Mouse (Mus musculus): Measurements from ENCODE around the gene Gna13. TPM values are rescaled to one million over a fixed set of nuclear protein-coding genes. Genes with fewer than 3 reads are reported as not detected.

Gene Gna13
- total and polyA plus RNA-seq, 3 experiments = 32.2 to 57.6 (median 39.3) TPM

DNA sequence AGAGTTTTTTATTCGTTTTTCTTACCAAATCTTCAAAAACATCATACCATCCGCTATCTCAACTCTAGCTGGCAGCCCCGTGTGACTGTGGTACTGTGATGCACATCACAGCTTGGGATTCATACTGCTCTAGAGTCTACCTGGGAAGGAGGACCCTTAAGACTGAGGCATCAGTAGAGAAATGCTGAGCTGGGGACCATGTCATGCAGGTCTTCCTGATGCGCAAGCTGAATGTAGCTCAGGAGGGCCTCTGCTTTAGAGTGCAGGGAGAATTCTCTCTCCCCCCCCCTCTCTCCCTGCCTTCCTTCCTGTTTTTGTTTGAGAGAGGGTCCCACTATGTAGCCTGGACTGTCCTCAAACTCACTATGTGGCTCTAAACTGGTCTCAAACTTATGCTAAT lies 78.0 kb downstream of the Gna13 start:
- Histone ChIP-seq H3K36me3 (replicated peaks in 1 of 2; ENCODE audit: control insufficient read depth in 1 of 2, insufficient read depth in 1 of 2, low read length in 1 of 2) (peaks cover 3 to 23% of the 10 kb centered on the region in 2 experiments), H3K79me2 (replicated peaks; ENCODE audit: control insufficient read depth, extremely low read depth, insufficient read depth, poor library complexity, severe bottlenecking) (no peaks in the 10 kb centered on the region), H3K4me3 (replicated peaks in 1 of 3; ENCODE audit: low read depth in 2 of 3, low read length in 2 of 3, poor library complexity in 1 of 3) (peak overlapping the region in 2 of 3 experiments; percentile 58 to 74), H3K9ac (ENCODE audit: insufficient read depth, low read depth) (no peak overlapping the region), H3K4me2 (ENCODE audit: insufficient read depth, low read depth, poor library complexity, severe bottlenecking) (peak overlapping the region; percentile 62), H3K27me3 (replicated peaks) (no peaks in the 10 kb centered on the region), H3K9me3 (replicated peaks; ENCODE audit: low read length) (no peaks in the 10 kb centered on the region), H3K4me1 (ENCODE audit: control insufficient read depth in 1 of 2, insufficient read depth in 2 of 2) (peaks cover 6 to 32% of the 10 kb centered on the region in 2 experiments), H3K27ac (ENCODE audit: insufficient read depth, low read depth) (no peak overlapping the region)
- TF ChIP-seq MEF2A (IDR thresholded peaks at IDR 0.05; ENCODE audit: borderline replicate concordance, low read depth, low read length) (0 out of 2 replicates have a peak, but pooled peaks have one; percentile 30), MAX (IDR thresholded peaks at IDR 0.05; ENCODE audit: low read length) (peak; percentile 39; the same call in 1 of the 2 replicates), ETS1 (conservative IDR thresholded peaks at IDR 0.05; ENCODE audit: low read depth, low read length) (no peak), MXI1 (IDR thresholded peaks at IDR 0.05; ENCODE audit: low read depth, low read length) (peak; percentile 49; the same call in 1 of the 2 replicates), KAT2A (IDR thresholded peaks at IDR 0.05; ENCODE audit: insufficient replicate concordance, low read length) (0 out of 2 replicates have a peak, but pooled peaks have one; percentile 44), MAZ (IDR thresholded peaks at IDR 0.05; ENCODE audit: low read depth, low read length) (no peak)
- in situ Hi-C loops (cut with MboI; ENCODE audit: low pct_ligation_motif_present, low pct_unique_long_range_greater_than_20kb, low sequenced_read_pairs) (loop anchor here (5.0 to 10.0 kb wide), 2 partner anchors 193 to 414 kb away; no protein-coding TSS in a partner anchor), dilution Hi-C loops (cut with MboI; ENCODE audit: extremely low pct_ligation_motif_present, extremely low pct_unique_long_range_greater_than_20kb, low sequenced_read_pairs) (no loop called here)
- DNase-seq (ENCODE audit: extremely low read depth) = no peak

- no peaks in the 10 kb centered on the region for H3K79me2 ChIP-seq (replicated peaks; ENCODE audit: control insufficient read depth, extremely low read depth, insufficient read depth, poor library complexity, severe bottlenecking)
- DNase-seq (ENCODE audit: extremely low read depth) = peak; percentile 76
- dilution Hi-C loops (cut with MboI; ENCODE audit: extremely low pct_ligation_motif_present, extremely low pct_unique_long_range_greater_than_20kb, low sequenced_read_pairs) = no loop called here
- H3K36me3 ChIP-seq (replicated peaks in 1 of 2; ENCODE audit: control insufficient read depth in 1 of 2, insufficient read depth in 1 of 2, low read length in 1 of 2) = peaks cover 3 to 18% of the 10 kb centered on the region in 2 experiments
- peaks cover 6 to 34% of the 10 kb centered on the region in 2 experiments for H3K4me1 ChIP-seq (ENCODE audit: control insufficient read depth in 1 of 2, insufficient read depth in 2 of 2)
- H3K27ac ChIP-seq (ENCODE audit: insufficient read depth, low read depth) = no peak overlapping the region
- H3K27me3 ChIP-seq (replicated peaks) = no peaks in the 10 kb centered on the region
- H3K9ac ChIP-seq (ENCODE audit: insufficient read depth, low read depth) = no peak overlapping the region
- in situ Hi-C loops (cut with MboI; ENCODE audit: low pct_ligation_motif_present, low pct_unique_long_range_greater_than_20kb, low sequenced_read_pairs) = loop anchor here (5.0 to 10.0 kb wide), 2 partner anchors 194 to 414 kb away; no protein-coding TSS in a partner anchor
- no peak overlapping the region for H3K4me2 ChIP-seq (ENCODE audit: insufficient read depth, low read depth, poor library complexity, severe bottlenecking)
- no peaks in the 10 kb centered on the region for H3K9me3 ChIP-seq (replicated peaks; ENCODE audit: low read length)
- no peak overlapping the region for H3K4me3 ChIP-seq (replicated peaks in 1 of 3; ENCODE audit: low read depth in 2 of 3, low read length in 2 of 3, poor library complexity in 1 of 3)
- TF ChIP-seq SIN3A (IDR thresholded peaks at IDR 0.05; ENCODE audit: low read length) (peak; percentile 65), MAFK (IDR thresholded peaks at IDR 0.05; ENCODE audit: insufficient replicate concordance, low read length) (no peak), TCF12 (IDR thresholded peaks at IDR 0.05; ENCODE audit: low read depth, low read length) (0 out of 2 replicates have a peak, but pooled peaks have one; percentile 24), MAX (IDR thresholded peaks at IDR 0.05; ENCODE audit: low read length) (peak; percentile 59), HCFC1 (IDR thresholded peaks at IDR 0.05; ENCODE audit: low read depth, low read length) (no peak), USF2 (conservative IDR thresholded peaks at IDR 0.05; ENCODE audit: low read depth, low read length) (no peak), MEF2A (IDR thresholded peaks at IDR 0.05; ENCODE audit: borderline replicate concordance, low read depth, low read length) (0 out of 2 replicates have a peak, but pooled peaks have one; percentile 40), BHLHE40 (IDR thresholded peaks at IDR 0.05; ENCODE audit: low read depth, low read length) (peak; percentile 28), MXI1 (IDR thresholded peaks at IDR 0.05; ENCODE audit: low read depth, low read length) (no peak), KAT2A (IDR thresholded peaks at IDR 0.05; ENCODE audit: insufficient replicate concordance, low read length) (no peak), EP300 (IDR thresholded peaks at IDR 0.05; ENCODE audit: low read length) (no peak), USF1 (IDR thresholded peaks at IDR 0.05; ENCODE audit: low read depth, low read length) (no peak), GABPA (IDR thresholded peaks at IDR 0.05; ENCODE audit: insufficient replicate concordance, low read depth, low read length) (no peak), ETS1 (conservative IDR thresholded peaks at IDR 0.05; ENCODE audit: low read depth, low read length) (no peak), TBP (conservative IDR thresholded peaks at IDR 0.05; ENCODE audit: low read depth, low read length) (no peak), ZNF384 (IDR thresholded peaks at IDR 0.05; ENCODE audit: low read depth, low read length) (no peak), ELF1 (IDR thresholded peaks at IDR 0.05; ENCODE audit: low read depth, low read length) (no peak), E2F4 (IDR thresholded peaks at IDR 0.05; ENCODE audit: insufficient replicate concordance, low read depth, low read length) (no peak), ZC3H11A (IDR thresholded peaks at IDR 0.05; ENCODE audit: low read depth, low read length) (peak; percentile 97), CHD1 (IDR thresholded peaks at IDR 0.05; ENCODE audit: low read depth, low read length) (no peak), UBTF (IDR thresholded peaks at IDR 0.05; ENCODE audit: low read depth, low read length) (no peak), NELFE (IDR thresholded peaks at IDR 0.05; ENCODE audit: low read depth, low read length) (peak; percentile 55; the same call in 1 of the 2 replicates), IRF4 (IDR thresholded peaks at IDR 0.05; ENCODE audit: low read depth, low read length) (peak; percentile 46), MYC (IDR thresholded peaks at IDR 0.05; ENCODE audit: low read depth, low read length) (peak; percentile 54; the same call in 1 of the 2 replicates), NRF1 (IDR thresholded peaks at IDR 0.05; ENCODE audit: low read depth, low read length) (peak; percentile 18; the same call in 1 of the 2 replicates), MAZ (IDR thresholded peaks at IDR 0.05; ENCODE audit: low read depth, low read length) (no peak), RCOR1 (conservative IDR thresholded peaks at IDR 0.05; ENCODE audit: low read depth, low read length) (no peak), SMC3 (IDR thresholded peaks at IDR 0.05; ENCODE audit: low read depth, low read length) (peak; percentile 98), CTCF (conservative IDR thresholded peaks at IDR 0.05 in 1 of 2, IDR thresholded peaks at IDR 0.05 in 1 of 2; ENCODE audit: low read depth in 2 of 2, low read length in 2 of 2) (peak; percentile 79 to 97), JUN (IDR thresholded peaks at IDR 0.05; ENCODE audit: insufficient read depth, low read depth, low read length) (no peak)
These were observed 78.5 kb downstream of the Gna13 start for GRCm38 (mm10) chr11:109441119-109441518.

Data from CH12.LX (cell line).